Mouse (Mus musculus) retina, embryonic 14.5 days (tissue): ENCODE measurements around the gene Rpp25.

Experiments
- DNase-seq: peaks from one replicate; pipeline ENCODE4 v3.0.0-alpha.2; 2015; ENCODE audit warnings: low spot score

Rpp25 gene

DNA sequence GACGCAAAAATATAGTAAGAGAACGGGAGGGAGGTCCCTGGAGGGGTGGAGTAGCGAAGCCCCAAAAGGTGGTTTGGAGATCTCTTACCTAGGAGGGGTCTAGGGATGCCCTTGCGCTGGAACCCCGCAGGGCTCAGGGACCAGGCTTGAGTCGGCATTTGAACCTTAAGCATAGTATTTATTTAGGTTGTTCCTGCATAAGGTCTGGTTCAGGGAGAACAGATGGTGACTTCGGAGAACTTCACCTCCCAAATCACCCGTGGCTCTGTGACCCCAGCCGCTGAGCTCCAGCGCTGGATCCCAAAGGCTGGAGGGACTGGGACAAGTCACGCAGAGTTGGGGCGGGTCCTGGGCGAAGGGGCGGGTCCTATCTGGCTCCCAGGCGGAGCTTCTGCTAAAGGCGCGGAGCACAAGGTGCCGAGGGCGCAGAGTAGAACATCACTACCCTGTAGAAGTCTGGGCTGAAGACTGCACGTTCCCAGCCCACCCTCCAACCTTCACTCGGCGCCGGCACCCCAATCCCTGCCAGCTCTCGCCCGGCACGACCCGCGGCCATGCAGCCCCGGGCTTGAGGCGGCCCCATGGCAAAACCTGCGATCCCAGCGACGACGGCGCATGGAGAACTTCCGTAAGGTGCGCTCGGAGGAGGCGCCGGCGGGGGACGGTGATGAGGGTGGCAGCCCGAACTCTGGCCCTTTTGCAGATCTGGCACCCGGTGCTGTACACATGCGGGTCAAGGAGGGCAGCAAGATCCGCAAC lies at the start of gene Rpp25:
Gene Rpp25 (plus strand): TSS at position 405 of the 759 bp plus-strand sequence.
- DNase-seq, result peak; percentile 64

DNA sequence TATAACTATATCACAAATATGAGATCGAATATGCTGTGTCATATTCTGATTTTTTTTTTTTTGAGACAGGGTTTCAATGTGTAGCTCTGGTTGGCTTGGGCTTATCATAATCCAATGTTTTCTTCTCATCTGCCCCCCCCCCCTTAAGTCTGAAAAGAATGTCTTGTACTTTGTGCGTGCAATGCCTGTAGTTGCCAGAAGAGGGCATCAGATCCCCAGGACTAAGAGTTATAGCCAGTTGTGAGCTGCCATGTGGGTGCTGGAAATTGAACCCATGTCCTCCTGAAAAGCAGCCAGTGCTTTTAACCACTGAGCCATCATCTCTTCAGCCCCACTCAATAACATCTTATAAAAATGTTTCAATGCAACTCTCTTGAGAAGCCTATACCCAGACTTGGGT lies 44.1 kb upstream of the Rpp25 start:
- DNase-seq, result no peak

- no peak for DNase-seq
These were observed 41.0 kb upstream of the Rpp25 start for GRCm38 (mm10) chr9:57462866-57463265.

DNA sequence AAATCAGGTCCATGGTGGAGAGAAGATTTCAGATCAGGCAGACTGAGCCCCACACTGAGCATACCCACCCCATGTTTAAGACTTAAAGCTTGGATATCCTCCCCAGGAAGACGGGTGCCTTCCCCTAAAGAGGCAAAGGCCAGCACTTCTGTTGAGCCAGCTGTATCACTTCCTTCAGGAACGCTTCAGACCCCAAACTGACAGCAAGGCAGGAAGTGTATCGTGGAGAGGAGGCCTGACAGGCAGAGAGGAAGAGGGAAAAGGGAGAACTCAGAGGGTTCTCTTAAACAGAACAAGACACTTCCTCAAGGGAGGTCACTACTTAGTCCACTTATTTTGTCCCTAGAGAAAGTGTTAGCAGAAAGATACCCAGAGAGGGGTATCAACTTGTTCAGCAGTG lies 37.7 kb upstream of the Rpp25 start:
- no peak for DNase-seq

DNA sequence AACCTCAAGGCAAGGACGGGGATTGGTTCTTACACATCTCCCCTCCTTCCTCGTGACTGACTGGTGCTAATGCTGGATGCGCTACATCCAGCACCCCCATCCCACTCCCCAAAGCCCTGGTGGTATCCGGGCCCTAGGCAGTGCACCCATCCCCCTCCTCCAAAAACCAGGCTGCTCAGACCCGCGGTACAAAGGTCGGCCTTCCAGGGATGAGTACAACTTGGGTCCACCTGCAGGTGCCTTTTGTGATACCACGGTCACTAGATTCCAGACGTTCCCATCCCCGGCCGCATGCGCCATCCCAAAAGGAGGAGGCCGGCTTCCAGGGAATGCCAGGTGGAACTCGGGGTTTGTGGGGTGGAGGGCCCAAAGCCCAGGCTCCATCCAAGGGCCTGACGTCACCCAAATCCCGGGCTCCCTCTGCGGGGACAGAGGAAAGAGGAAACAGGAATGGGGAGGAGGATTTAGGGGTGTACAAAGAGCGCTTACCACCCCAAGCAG lies 36.5 kb upstream of the Rpp25 start:
- DNase-seq, result peak; percentile 30

- peak; percentile 94 for DNase-seq
These were observed 35.8 kb upstream of the Rpp25 start, which contains the start of gene Scamp5 for GRCm38 (mm10) chr9:57467896-57468549. Gene Scamp5, minus strand, starts transcription at chr9:57468060.

- no peak for DNase-seq
These were observed 34.9 kb upstream of the Rpp25 start for GRCm38 (mm10) chr9:57468914-57469313.

- DNase-seq, result peak; percentile 94
These were observed 18.1 kb upstream of the Rpp25 start for GRCm38 (mm10) chr9:57485774-57486173.

DNA sequence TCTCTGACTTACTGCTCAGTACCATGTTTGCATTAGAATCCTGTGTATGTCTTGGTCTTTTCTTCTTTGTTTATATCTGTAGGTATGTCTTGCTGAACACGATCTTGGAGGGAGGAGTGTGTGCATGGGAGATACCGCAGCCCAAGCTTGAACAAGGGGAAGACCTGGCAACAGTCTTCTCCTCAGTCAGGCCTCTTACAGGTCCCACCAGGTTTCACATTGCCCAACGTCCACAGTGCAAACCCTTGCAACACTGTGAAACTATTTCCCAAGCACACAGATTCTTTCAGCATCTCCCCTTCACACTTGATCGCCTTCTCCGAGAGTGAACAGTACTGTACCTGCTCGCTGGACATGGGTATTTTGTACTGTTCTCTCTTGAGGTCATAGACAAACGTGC lies 16.0 kb upstream of the Rpp25 start:
- DNase-seq, result no peak

- no peak for DNase-seq
These were observed 10.3 kb upstream of the Rpp25 start for GRCm38 (mm10) chr9:57493532-57493931.

GRCm38 (mm10) chr9:57494970-57495369 lies 8.9 kb upstream of the Rpp25 start:
- DNase-seq, result no peak

DNA sequence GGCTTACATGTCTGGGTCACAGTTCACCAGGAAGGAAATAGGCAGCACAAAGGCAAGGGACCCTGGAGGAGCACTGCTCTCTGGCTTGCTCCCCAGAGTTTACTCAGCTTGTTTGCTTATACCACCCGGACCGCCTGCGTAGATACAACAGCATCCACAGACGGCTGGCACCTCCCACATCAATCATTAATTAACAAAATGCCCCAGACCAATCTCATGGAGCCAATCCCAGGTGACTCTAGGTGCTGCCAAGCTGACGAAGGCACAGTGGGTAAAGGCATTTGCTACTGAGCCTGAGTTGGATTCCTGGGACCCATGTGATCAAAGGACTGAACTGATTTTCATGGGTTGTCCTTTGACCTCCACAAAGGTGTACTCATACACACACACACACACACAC lies 6.6 kb upstream of the Rpp25 start:
- no peak for DNase-seq

- no peak for DNase-seq
These were observed 5.3 kb upstream of the Rpp25 start for GRCm38 (mm10) chr9:57498536-57498935.

GRCm38 (mm10) chr9:57501452-57501851 lies 2.4 kb upstream of the Rpp25 start:
- no peak for DNase-seq

GRCm38 (mm10) chr9:57501861-57502260 lies 2.0 kb upstream of the Rpp25 start:
- peak; percentile 45 for DNase-seq

GRCm38 (mm10) chr9:57502911-57503621 lies 760 bp upstream of the Rpp25 start:
- no peak for DNase-seq

DNA sequence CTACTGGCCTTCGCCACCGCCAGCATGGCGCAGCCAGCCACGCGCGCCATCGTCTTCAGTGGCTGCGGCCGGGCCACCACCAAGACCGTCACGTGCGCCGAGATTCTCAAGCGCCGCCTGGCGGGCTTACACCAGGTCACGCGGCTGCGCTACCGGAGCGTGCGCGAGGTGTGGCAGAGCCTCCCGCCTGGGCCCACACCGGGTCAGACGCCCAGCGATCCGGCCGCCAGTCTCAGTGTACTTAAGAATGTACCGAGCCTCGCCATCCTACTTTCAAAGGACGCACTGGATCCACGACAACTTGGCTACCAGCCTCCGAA lies 515 bp downstream of the Rpp25 start:
- DNase-seq, result peak; percentile 75

DNA sequence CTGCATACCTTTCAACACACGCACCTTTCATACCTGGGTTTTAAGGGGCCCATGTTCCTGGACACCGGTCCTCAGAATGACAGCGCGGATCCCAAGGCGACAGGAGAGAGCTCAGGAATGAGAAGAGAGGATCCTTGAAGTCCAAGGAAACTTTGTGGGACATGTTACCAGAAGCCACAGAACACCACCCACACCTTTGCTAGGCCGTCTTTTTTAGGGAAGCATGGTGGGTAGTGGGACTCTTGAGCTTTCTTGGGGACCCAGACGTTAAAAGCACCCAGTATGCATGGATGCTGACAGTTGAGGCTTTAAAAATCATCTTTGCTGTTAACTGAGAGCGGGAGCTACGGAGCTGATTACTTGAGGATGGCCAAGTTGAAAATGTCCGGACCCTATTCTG lies 1.1 kb downstream of the Rpp25 start:
- no peak for DNase-seq

GRCm38 (mm10) chr9:57505700-57506099 lies 1.9 kb downstream of the Rpp25 start:
- peak; percentile 43 for DNase-seq

DNA sequence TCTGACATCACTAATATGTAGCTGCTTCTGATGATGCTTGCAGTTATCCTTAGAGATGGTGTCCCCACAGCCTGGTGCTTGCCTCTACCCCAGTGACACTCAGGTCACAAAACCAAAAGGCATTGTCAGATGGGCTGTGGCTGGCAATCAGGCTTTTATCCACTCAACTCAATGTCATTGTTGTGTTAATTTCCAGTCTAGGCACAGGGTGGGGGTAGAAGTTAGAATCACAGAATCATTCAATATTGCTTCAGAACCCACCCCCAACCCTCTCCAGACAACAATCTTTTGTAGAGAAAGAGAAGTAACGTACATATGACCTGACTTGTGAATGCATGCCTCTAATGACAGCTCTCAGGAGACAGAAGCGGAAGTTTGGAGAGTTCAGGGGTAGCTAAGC lies 6.8 kb downstream of the Rpp25 start:
- no peak for DNase-seq

- peak; percentile 92 for DNase-seq
These were observed 13.3 kb downstream of the Rpp25 start for GRCm38 (mm10) chr9:57517113-57517512.

- DNase-seq, result no peak
These were observed 16.7 kb downstream of the Rpp25 start for GRCm38 (mm10) chr9:57520375-57521055.
